ENCODE assay signal across 14 mouse cellular contexts in the genomic region with DNA sequence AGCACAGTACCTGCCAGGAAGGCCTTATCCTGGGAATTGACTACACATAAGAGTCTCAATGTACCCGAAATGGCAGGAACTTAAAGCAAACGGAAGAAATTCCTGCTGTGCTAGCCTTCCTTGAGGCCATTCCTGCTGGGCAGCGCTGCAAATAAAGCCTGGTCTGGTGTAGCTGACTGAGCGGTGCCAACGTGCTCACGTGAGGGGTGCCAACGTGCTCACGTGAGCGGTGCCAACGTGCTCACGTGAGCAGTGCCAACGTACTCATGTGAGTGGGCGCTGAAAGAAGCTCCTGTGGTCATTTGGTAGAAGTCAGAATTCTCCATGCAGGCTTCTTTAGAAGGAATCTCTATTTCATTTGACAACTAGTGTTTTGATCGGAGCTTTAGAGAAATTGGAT.
"Had no signal": no experiment of that assay in that cellular context is flagged by ENCODE, and none has a peak within 500 bp of the region (broad histone marks: within the 10 kb centered on the region; RNA-seq: fewer than 3 reads in every experiment).

No protein-coding gene starts in this region.

- DNase-seq: kidney, adult 9 months; kidney, postnatal 36 days; layer of hippocampus, adult 9-11 months; layer of hippocampus, postnatal 36 days; lung, adult 18-20 months; retina, postnatal 1 day; right cerebral cortex, postnatal 4 days; spleen, adult 18-20 months; thymus, postnatal 36 days had no signal

- H3K9ac ChIP-seq: limb, embryonic 13.5 days; liver, embryonic 14.5 days; midbrain, embryonic 12.5 days had no signal

- H3K4me3 ChIP-seq: limb, embryonic 13.5 days; midbrain, embryonic 12.5 days; myocyte had no signal

- H3K9me3 ChIP-seq: limb, embryonic 13.5 days; midbrain, embryonic 12.5 days had no signal

- H3K27me3 ChIP-seq: limb, embryonic 13.5 days; midbrain, embryonic 12.5 days had no signal

- H3K36me3 ChIP-seq: limb, embryonic 13.5 days; midbrain, embryonic 12.5 days had no signal

- H3K4me2 ChIP-seq: midbrain, embryonic 12.5 days had no signal

- H3K27ac ChIP-seq: kidney, postnatal 0 days; limb, embryonic 13.5 days; liver, embryonic 14.5 days had no signal
